Mouse (Mus musculus): ENCODE data around the gene Slc17a5.

Gene Slc17a5

DNA sequence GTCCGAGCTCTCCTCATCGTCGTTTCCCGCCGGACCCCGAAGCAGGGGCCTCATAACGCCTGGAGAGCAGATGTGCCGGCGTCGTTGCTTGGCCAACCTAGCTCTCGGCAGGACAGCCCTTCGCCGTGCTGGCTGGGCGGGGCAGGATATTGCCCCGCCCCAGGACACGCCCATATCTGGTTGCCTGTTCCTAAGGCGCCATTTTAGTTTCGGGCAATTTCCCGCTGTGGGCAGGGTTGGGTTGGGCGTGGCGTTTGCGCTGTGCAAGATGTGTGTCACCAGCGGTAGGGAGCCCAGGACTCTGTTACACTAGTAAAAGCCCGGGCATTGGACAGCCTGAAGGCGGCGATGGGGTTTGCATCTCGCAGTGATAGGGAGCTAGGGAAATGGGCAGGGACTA, at the start of gene Slc17a5:
Gene Slc17a5, minus strand, starts transcription at position 128 of the 400 bp plus-strand sequence.
- peak; percentile 89 to 94 for DNase-seq (ENCODE audit: low spot score in 2 of 2)

DNA sequence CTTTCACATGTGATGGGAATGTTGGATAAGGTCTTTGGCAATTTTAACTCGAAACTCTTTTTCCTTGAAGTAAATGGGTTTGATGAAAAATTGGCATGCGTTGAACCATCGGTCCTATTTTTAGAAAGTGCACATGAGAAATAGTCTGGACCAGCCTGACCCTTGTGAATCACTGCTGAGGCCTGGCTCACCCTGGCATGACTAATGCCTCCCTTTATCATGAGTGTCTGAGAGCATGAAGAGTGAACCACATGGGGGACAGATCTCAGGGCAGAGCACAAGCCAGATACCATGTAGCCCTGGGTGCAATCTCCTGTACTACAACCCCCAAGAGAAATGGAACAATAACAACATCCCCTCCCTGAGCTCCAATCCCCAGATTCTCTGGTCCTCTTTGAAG, 46.1 kb upstream of the Slc17a5 start:
- no peak for DNase-seq (ENCODE audit: low spot score in 2 of 2)

DNA sequence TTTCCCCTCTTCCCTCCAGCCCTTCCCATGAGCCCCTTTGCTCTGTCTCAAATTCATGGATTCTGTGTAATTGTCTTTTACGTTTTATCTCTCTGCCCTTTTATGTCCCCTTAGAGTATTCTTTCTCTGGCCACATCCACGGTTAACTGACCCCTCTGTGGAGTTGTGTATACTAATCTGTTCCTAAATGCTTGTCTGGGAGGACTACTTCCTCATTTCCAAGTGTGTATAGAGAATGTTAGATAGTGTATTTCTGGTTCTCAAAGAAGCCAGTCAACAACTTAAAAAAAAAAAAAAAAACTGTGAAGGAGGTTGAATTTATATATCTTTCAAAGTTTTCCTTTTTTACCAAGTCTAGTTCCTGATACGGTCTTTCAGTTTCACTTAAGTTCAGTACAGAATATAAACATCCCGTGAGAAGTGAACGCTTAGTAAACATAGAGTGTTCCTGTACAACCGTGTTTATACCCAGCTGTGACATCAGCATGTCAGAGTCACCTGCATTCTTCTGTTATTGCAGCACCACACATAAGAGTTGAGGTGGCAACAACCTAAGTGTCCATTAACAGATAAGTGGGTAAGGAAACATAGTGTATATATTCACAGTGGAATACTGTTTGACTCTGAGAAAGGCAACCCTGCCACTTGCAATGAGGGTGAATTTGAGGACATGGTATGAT, 44.1 kb upstream of the Slc17a5 start:
- DNase-seq (ENCODE audit: low spot score in 2 of 2) = no peak

DNA sequence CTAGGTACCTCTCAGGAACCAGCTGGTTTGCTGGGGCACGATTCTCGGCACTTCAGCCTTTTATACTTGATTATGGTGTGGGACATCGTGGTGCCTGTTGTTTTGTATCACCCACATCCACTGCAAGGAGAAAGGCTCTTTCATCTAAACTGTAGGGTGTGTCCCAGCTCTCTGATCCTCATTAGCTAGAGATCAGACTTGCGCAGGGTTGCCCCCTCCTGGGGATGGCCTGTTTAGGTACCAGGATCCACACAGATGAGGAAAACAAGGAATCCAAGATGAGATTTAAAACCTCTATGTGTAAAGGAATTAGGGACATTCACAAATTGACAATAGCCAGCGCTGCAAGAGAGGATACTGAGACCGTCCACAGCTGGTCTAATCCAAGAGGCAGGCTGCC, 42.1 kb upstream of the Slc17a5 start:
- no peak for DNase-seq (ENCODE audit: low spot score in 2 of 2)

DNA sequence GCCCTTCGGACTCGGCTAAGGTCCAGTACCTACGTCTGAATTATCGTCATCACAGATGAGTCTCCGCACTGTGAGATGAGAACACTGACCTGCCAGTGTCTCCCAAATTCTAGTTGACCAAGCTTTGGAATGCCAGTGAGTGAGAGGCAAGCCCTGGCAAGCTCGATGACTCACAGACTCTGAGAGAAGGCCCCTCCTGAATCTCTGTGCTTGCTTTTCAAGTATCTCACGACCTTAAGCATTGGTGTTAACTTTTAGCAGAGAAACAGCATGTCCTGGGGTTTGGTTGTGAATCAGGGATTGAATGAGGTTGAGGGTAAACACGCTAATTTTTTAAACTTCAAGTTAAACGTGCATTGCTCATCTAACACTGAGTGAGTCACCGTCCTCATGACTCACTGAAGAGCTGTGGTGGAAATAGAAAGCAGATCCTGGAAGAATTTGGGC, 35.5 kb upstream of the Slc17a5 start:
- DNase-seq (ENCODE audit: low spot score in 2 of 2) = no peak

DNA sequence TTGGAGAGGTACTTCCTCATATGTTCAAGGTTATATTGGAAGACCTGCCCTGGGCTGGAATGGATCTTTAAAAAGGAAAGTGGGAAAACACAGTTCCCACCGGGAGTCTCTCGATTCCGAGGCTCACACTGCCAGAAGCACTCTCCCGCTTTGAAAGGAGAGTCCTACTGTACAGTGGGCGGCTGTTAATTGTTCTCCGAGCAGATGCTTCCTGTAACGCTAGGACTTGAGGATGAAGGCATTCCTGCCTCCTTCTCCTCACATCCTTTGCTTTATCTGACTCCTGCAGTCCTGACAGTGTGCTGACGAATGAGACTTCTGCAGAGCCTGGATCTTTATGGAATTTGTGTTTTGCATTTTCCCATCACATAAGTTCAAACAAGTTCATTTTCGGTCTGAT, 31.4 kb upstream of the Slc17a5 start:
- no peak for DNase-seq (ENCODE audit: low spot score in 2 of 2)

DNA sequence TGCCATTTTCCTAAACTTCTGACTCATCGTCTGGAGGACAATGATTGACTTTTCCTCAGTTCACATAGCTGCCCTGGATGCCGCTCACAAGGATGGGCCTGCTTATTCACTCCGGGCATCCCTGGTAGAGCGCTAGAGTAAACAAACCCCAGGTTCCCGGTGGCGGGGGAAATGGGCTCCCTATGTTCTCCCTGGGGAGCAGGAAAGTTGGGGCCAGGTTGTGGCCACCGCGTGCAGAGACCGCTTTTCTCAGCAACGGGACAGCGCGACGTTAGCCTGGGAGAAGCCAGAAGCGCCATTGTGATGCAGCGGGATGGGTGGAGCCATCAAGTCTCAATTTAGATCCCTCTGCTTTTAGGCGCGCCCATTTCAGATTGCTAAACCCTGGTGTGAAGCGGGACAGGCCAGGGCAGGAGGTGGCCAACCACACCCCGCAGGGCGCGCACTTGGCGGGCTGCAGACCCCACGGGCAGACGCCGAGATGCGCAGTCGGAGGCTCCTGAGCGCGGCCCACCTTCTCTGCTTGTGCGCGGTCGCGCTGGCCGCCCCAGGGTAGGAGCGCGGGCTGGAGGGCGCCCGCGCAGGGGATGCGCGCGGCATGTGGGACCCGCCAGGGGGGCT, 27.7 kb upstream of the Slc17a5 start, which contains the start of gene Cd109:
Gene Cd109, plus strand, starts transcription at position 146 of the 621 bp plus-strand sequence.
- no peak for DNase-seq (ENCODE audit: low spot score in 2 of 2)

DNA sequence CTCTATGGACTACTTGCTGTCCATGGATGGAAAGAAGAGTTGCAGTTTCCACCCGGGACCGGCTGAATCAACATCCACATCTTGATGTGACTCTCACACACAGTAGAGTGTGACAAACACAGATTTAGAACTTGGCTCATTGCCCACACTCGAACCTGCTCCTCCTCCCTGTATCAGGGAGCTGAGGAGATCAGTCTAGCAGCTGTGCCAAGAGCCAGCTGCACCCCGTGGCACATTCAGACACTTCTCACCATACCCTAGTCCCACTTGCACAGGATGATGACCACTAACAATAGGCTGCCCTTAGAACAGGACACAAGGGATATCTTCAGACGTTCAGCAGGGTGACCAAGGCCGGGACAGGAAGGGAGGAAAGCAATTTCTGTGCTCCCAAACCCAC, 26.4 kb upstream of the Slc17a5 start:
- DNase-seq (ENCODE audit: low spot score in 2 of 2) = no peak

DNA sequence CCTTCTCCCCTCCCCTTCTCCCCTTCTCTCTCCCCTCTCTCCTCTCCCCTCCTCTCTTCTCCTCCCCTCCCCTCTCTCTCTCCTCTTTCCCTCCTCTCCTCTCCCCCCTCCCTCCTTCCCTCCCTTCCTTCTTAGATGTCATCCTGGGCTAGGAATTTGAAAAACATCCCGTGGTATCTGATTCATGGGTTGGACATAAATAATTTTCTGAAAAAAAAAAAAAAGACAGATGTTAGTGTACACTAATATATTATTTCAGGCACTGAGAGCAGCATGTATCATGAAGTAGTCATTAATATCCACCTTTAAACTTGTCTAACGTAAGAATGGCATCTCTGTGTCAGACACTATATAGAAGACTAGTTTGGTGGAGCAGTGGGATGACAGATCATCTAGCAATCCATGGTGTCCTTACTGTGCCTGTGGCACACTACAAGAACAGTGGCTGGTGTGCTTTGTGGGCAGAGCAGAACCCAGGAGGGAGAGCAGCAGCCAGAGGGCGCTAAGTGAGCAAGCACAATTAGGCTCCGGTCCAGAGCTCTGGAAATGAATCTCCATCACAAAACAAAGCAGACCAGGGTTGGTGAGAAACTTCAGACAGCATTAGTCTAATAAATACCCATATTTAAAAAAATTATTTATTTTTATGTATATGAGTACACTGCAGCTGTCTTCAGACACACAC, 13.3 kb upstream of the Slc17a5 start:
- DNase-seq (ENCODE audit: low spot score in 2 of 2) = no peak

DNA sequence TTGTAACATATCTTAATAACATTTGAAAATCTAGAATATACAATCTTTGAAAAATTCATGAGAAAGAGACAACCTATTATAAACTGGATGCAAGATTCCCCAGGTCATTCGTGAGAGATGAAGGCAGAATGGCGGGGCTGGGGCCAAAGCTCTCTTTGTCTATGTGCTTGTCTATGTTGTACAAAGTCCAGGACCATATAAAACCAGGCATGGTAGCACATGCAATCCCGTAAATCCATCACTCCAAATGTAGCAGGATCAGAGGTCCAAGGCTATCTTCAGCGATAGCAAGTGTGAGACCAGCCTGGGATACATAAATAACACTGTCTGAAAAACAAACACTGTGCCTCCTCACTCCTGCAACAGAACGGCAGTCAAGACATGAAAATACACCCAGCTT, 12.1 kb upstream of the Slc17a5 start:
- no peak for DNase-seq (ENCODE audit: low spot score in 2 of 2)

DNA sequence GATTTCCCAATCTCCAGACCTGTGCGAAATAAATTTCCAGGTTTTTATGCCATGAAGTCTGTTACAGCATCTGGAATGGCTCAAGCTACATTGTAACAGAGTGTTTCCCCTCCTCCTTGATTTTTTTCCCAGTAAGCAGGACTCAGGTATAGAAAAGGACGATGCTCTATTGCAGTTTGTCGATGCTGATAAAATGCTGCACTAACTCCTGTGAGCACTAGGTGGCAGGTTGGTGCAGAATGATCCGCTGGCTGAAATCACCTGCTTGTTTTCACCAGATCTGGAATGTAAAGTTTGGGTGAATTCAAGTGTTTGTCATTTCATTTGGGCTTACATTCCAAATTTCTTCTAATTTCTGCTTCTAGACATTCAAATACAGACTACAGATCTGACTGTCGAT, 9.0 kb upstream of the Slc17a5 start:
- peak in 1 of 2 experiments; percentile 40 for DNase-seq (ENCODE audit: low spot score in 2 of 2)

DNA sequence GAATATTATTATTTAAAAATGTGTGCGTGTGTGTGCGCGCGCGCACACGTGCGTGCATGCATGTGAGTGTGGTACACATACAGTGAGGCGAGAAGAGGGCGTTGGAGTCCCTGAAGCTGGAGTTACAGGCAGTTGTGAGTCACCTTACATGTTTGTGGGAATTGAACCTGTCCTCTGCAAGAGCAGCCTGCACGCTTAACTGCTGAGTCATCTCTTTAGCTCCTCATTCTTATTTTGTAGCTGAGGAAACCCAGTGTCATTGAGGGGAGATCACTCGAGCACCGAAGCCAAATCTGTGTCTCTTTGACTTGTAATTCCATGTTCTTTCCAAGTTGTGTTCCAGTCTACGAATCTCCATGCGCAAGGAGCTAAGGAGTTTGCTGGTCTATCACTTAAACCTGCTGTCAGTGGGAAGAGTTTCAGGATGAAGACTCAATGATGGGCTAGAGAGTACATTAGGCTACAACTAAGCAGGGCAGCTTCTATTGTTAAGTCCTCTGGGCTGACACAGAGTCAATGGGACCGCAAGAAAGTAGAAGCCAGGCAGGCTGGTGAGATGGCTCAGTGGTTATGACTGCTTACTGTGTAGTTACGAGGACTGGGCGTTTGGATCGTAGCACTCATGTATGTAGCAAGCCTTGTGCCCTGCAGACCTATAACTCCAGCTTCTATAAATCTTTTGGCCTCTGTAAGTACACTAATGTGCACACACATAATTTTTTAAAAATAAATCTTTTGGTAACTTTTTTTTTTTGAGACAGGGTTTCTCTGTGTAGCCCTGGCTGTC, 8.1 kb upstream of the Slc17a5 start:
- DNase-seq (ENCODE audit: low spot score in 2 of 2) = no peak

DNA sequence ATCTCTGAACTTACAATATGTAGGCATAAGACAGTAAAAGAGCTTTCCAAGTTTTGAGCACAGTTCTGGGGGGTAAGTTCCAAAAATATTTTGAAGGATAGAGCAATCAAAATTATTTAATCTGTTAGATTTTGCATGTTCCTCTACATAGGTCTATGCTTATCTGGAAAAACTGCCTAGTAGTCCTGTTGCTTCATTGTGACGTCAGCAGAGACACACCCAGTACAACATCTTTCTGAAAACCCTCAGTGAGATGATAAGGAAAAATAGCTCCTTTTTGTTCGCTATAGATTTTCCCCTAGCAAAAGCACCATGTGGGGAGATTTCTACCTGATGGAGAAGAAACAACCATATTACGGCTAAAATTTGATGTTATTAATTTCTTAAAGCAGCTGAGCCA, 7.4 kb upstream of the Slc17a5 start:
- no peak for DNase-seq (ENCODE audit: low spot score in 2 of 2)

DNA sequence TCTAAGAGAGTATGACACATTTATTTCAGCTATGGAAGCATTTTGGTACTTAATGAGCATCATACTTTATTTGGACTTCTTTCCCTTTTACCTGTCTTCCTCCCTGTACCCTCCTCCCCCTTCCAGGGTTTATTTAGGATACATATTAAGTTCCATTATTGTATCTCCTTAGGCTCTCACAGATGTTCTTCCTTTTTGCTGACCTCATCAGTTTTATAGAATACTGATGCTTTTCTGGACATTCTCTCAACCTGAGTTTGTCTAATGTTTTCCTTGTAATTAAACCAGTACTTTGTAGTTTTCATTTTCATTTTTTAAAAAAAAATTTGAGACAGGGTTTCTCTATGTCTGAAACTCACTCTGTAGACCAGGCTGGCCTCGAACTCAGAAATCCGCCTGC, 2.6 kb upstream of the Slc17a5 start:
- DNase-seq (ENCODE audit: low spot score in 2 of 2) = no peak

DNA sequence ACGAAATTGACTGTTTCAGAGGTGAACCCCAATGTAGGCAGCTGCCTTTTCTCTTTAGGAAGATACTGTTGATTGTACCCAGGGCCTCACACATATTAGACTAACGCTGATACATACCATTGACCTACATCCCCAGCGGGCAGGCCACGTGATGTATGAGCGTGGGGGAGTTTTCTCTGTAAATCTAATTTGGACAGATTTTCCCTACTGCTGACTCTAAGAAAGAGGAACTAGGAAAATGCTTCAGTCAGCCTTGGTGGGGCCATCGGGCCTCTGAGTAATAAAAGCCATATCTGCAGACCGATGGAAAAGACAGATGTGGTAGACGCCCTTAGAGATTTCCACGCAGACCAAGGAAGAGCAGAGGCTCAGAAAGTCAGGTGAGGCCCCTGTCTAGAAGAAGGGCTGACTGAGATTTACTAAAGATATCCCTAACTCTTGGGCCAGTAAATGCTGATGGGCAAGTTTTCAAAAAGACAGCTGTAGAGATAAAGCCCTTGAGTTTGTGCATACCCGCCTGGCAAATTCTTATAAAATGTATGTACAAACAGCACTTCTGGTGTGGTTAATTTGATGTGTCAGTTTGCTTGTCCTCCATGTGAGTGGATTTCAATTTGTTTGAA, 681 bp upstream of the Slc17a5 start:
- peak in 1 of 2 experiments; percentile 10 for DNase-seq (ENCODE audit: low spot score in 2 of 2)

DNA sequence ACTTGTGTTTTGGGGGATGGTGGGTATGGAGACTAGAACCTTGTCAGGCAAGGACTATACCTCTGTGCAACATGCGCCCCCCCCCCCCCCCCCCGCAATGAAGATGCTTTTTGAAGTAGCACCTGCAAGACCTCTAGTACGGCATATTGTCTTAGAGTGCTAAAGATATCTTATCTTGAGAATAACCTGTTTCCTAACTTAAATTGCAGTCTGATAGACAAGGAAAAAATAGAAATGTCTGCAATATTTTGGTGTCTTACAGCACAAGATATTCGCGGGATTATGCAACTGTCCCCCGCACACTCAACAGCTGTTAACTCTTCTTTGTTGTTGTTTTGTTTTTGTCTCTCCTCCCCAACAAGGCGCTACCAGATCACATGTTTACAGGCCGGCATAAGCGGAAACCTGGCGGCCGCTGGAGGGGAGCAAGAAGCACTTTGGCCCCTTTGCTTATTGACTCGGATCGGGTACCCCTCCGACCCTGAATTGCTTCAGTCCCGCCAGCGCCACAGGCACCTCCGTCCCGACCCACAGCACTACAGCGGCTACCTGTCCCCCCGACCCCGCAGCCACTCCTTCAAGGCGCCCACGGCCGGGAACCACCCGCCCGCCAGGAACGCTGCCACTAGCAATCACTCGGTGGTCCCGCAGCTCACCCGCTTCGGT, 490 bp downstream of the Slc17a5 start:
- no peak for DNase-seq (ENCODE audit: low spot score in 2 of 2)

DNA sequence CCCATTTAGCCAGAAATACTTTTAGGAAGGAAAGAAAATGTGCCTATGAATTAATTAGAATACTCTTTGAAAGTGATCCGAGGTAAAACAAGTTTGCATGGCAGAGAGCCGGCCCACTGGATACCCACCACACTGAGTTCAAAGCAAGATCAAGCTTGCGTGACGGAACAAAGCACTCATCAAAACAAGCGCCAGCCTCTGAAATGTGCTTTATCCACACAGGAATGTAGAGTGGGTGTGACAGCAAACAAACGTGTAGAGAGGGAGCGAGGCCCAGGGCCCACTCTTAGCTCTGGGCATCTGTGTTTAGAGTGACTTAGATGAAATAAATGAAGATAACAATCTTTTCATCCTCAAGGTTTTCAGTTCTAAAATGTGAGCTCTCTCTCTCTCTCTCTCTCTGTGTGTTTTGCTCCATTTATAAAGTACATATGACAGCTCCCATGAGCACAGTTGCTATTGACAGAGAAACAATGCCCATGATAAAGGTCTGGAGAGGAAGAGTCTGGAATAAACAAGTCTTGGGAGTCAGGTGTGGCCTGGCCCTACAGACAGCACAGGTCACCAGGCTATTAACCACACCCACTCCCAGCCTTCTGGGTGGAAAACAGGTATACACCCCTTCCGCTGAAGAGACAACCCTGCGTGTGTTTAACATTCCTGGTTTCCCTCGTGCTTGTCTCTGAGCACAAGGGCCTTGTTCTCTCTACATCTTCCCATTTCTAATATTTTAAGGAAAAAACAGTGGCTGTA, 8.0 kb downstream of the Slc17a5 start:
- no peak for DNase-seq (ENCODE audit: low spot score in 2 of 2)

DNA sequence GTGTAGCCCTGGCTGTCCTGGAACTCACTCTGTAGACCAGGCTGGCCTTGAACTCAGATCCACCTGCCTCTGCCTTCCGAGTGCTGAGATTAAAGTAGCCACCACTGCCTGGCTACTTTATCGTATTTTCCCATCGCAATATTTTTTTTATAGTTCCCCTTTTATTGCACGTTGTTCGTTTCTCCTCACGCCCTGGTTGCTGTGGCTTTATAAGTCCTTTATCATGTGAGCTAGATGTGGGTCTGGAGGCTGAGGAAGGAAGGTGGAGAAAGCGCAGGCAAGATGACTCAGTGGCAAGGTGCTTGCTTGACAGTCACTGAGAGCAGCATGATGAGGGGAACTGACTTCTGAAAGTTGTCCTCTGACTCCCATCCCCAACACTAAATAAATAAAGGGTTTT, 9.0 kb downstream of the Slc17a5 start:
- DNase-seq (ENCODE audit: low spot score in 2 of 2) = no peak

DNA sequence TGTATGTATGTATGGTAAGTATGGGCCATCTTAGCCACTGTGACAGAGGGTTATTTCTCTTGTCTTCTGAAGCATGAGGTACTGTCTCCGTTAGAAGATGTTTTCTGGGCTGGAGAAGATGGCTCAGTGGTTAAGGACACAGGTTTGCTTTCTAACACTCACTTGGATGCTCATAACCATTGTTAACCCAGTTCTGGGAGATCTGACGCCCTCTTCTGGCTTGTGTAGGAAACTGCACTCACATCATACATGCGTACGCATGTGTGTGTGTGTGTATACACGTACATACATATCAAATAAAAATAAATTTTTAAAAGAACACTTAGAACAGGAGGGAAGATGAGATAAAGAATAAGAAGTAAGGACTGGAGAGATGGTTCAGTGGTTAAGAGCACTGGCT, 11.4 kb downstream of the Slc17a5 start:
- DNase-seq (ENCODE audit: low spot score in 2 of 2) = no peak

DNA sequence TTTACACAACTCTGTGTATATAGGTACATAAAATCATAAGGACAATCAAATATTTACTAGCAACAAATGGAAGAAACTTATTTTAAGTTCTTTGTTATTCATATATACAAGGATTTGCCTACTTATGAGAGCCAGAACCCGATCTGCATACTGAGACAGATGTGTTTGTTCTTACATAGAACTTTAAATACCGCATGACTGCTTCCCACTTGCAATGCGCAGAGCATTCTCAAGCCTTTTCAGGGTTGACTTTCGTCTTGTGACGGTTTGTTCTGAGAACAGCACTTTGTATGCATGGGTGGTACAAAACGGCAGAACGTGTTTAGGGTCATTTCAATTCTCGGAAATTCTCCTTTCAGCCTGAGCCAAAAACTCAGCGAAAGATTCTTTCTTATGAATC, 17.9 kb downstream of the Slc17a5 start:
- DNase-seq (ENCODE audit: low spot score in 2 of 2) = no peak

DNA sequence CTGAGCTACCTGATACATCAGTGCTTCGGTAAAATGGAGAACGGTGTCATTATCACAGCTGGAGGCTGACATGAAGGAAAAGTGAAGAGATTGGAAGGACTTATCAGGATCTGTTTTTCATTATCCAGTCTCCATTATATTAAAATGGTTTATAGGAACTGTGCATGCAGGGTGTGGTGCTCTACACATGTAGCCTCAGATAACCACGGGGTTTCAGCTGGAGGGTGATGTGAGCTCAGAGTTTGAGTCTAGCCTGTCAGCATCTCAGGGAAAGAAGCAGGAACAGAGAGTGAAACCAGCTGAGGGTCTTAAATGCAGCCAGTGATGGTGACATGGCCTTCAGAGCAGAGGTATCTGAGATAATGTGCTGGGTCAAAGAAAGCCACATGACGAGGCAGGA, 28.4 kb downstream of the Slc17a5 start:
- no peak for DNase-seq (ENCODE audit: low spot score in 2 of 2)

Data from thymus, postnatal 10 days (tissue).